Mouse (Mus musculus) midbrain, embryonic 10.5 days (tissue): ENCODE measurements around the gene Gm20388. TPM values are rescaled to one million over a fixed set of nuclear protein-coding genes. Genes with fewer than 3 reads are reported as not detected.

Source experiments
- DNase-seq: peaks from one replicate; pipeline ENCODE4 v3.0.0-alpha.2; 2017; ENCODE audit warnings: low spot score
- H3K27ac ChIP-seq: fragments of 300-500 bp; sonication (generic); replicated peaks from 2 replicates; pipeline ENCODE4 v1.5.1; 2016; ENCODE audit warnings: mild to moderate bottlenecking
- H3K27me3 ChIP-seq: fragments of 300-500 bp; sonication (generic); 2 replicates; pipeline ENCODE4 v1.6.1; 2016; ENCODE audit warnings: low read depth, mild to moderate bottlenecking; ENCODE audit not compliant: poor library complexity, severe bottlenecking
- H3K36me3 ChIP-seq: fragments of 300-500 bp; sonication (generic); 2 replicates; pipeline ENCODE4 v1.6.1; 2016; ENCODE audit warnings: mild to moderate bottlenecking, moderate library complexity
- H3K4me1 ChIP-seq: fragments of 300-500 bp; sonication (generic); 2 replicates; pipeline ENCODE4 v1.6.1; 2016
- H3K4me3 ChIP-seq: fragments of 300-500 bp; sonication (generic); 2 replicates; pipeline ENCODE4 v1.5.1; 2016; ENCODE audit warnings: mild to moderate bottlenecking, moderate library complexity
- H3K9me3 ChIP-seq: fragments of 300-500 bp; sonication (generic); replicated peaks from 2 replicates; pipeline ENCODE4 v1.6.1; 2016; ENCODE audit warnings: mild to moderate bottlenecking
- WGBS: fragments of 180-500 bp; shearing (Covaris S2); methylation state at CpG from one replicate; pipeline ENCODE4 v1.1.7; 2016; 5-methylcytosine and 5-hydroxymethylcytosine counted together
- polyA plus RNA-seq: library from polyadenylated mRNA; unstranded; fragments of >200 nt; fragmentation: Nextera tagmentation; extraction: Ambion mirVana; gene quantifications from 2 replicates; pipeline ENCODE4 v1.2.1, GENCODE M21; 2016

Gm20388 gene
- polyA plus RNA-seq, 1 experiment from 2014 or later: 7.1 TPM

- WGBS: 89% methylated on average over 9 of the region's 9 CpGs
- no peak overlapping the region for H3K27ac ChIP-seq
- H3K4me1 ChIP-seq: peaks cover 15% of the 10 kb centered on the region
- no peak overlapping the region for H3K4me3 ChIP-seq
- DNase-seq: no peak
- H3K9me3 ChIP-seq: no peaks in the 10 kb centered on the region
- peaks cover 7% of the 10 kb centered on the region; the same call in 1 of the 2 replicates for H3K27me3 ChIP-seq
- peaks cover 4% of the 10 kb centered on the region for H3K36me3 ChIP-seq
Observed at GRCm38 (mm10) chr8:121875517-121875916, 1964.9 kb downstream of the Gm20388 start.

- peaks cover 7% of the 10 kb centered on the region; the same call in 1 of the 2 replicates for H3K27me3 ChIP-seq
- H3K4me3 ChIP-seq: no peak overlapping the region
- peaks cover 20% of the 10 kb centered on the region for H3K36me3 ChIP-seq
- WGBS: 79% methylated on average over 5 of the region's 5 CpGs
- no peaks in the 10 kb centered on the region for H3K9me3 ChIP-seq
- peaks cover 11% of the 10 kb centered on the region for H3K4me1 ChIP-seq
- H3K27ac ChIP-seq: no peak overlapping the region; the same call in 1 of the 2 replicates
- DNase-seq: no peak
Observed at GRCm38 (mm10) chr8:121877212-121877611, 1966.6 kb downstream of the Gm20388 start.

- Histone ChIP-seq H3K27ac (no peak overlapping the region; the same call in 1 of the 2 replicates), H3K36me3 (peaks cover 27% of the 10 kb centered on the region)
Observed at GRCm38 (mm10) chr8:121877828-121878480, 1967.3 kb downstream of the Gm20388 start.

GRCm38 (mm10) chr8:121879712-121880111 lies 1969.1 kb downstream of the Gm20388 start:
- 84% methylated on average over 3 of the region's 3 CpGs for WGBS

More at GRCm38 (mm10) chr8:121877828-121878480, 1967.3 kb downstream of the Gm20388 start:
- 94% methylated on average over 7 of the region's 7 CpGs for WGBS
- Histone ChIP-seq H3K27me3 (0 out of 2 replicates have a peak, but pooled peaks cover 2% of the 10 kb centered on the region), H3K4me1 (peaks cover 5% of the 10 kb centered on the region), H3K9me3 (no peaks in the 10 kb centered on the region), H3K4me3 (no peak overlapping the region)
- no peak for DNase-seq

GRCm38 (mm10) chr8:121880818-121881217 lies 1970.2 kb downstream of the Gm20388 start:
- Histone ChIP-seq H3K4me1 (no peaks in the 10 kb centered on the region; the same call in 1 of the 2 replicates), H3K27me3 (no peaks in the 10 kb centered on the region), H3K9me3 (no peaks in the 10 kb centered on the region), H3K36me3 (peaks cover 56% of the 10 kb centered on the region), H3K27ac (no peak overlapping the region), H3K4me3 (no peak overlapping the region)
- 89% methylated on average over 1 of the region's 1 CpGs for WGBS
- no peak for DNase-seq

More at GRCm38 (mm10) chr8:121879712-121880111, 1969.1 kb downstream of the Gm20388 start:
- no peak for DNase-seq
- Histone ChIP-seq H3K27me3 (no peaks in the 10 kb centered on the region), H3K27ac (no peak overlapping the region), H3K4me3 (no peak overlapping the region), H3K4me1 (no peaks in the 10 kb centered on the region; the same call in 1 of the 2 replicates), H3K36me3 (peaks cover 45% of the 10 kb centered on the region), H3K9me3 (no peaks in the 10 kb centered on the region)

- H3K27ac ChIP-seq: no peak overlapping the region
- peaks cover 67% of the 10 kb centered on the region for H3K36me3 ChIP-seq
- H3K4me1 ChIP-seq: no peaks in the 10 kb centered on the region
- H3K4me3 ChIP-seq: no peak overlapping the region
- WGBS: 97% methylated on average over 5 of the region's 5 CpGs
- no peaks in the 10 kb centered on the region for H3K9me3 ChIP-seq
- H3K27me3 ChIP-seq: no peaks in the 10 kb centered on the region
- no peak for DNase-seq
Observed at GRCm38 (mm10) chr8:121881921-121882320, 1971.3 kb downstream of the Gm20388 start.

- 90% methylated on average over 3 of the region's 3 CpGs for WGBS
- Histone ChIP-seq H3K27ac (no peak overlapping the region), H3K36me3 (peaks cover 82% of the 10 kb centered on the region), H3K4me3 (no peak overlapping the region), H3K4me1 (no peaks in the 10 kb centered on the region), H3K27me3 (no peaks in the 10 kb centered on the region), H3K9me3 (no peaks in the 10 kb centered on the region)
- no peak for DNase-seq
Observed at GRCm38 (mm10) chr8:121884181-121884580, 1973.5 kb downstream of the Gm20388 start.

GRCm38 (mm10) chr8:121885001-121885400 lies 1974.4 kb downstream of the Gm20388 start:
- H3K4me3 ChIP-seq: no peak overlapping the region
- no peaks in the 10 kb centered on the region for H3K9me3 ChIP-seq
- no peak overlapping the region for H3K27ac ChIP-seq
- 95% methylated on average over 9 of the region's 9 CpGs for WGBS
- H3K27me3 ChIP-seq: no peaks in the 10 kb centered on the region
- peaks cover 83% of the 10 kb centered on the region for H3K36me3 ChIP-seq
- H3K4me1 ChIP-seq: no peaks in the 10 kb centered on the region
- DNase-seq: no peak

- H3K9me3 ChIP-seq: no peaks in the 10 kb centered on the region
- WGBS: 83% methylated on average over 6 of the region's 6 CpGs
- H3K27me3 ChIP-seq: no peaks in the 10 kb centered on the region
- no peak overlapping the region for H3K4me3 ChIP-seq
- DNase-seq: no peak
- H3K4me1 ChIP-seq: no peaks in the 10 kb centered on the region
- no peak overlapping the region for H3K27ac ChIP-seq
- H3K36me3 ChIP-seq: peaks cover 80% of the 10 kb centered on the region
Observed at GRCm38 (mm10) chr8:121885433-121885832, 1974.8 kb downstream of the Gm20388 start.

- Histone ChIP-seq H3K4me1 (no peaks in the 10 kb centered on the region), H3K27ac (no peak overlapping the region), H3K9me3 (no peaks in the 10 kb centered on the region), H3K4me3 (no peak overlapping the region), H3K27me3 (no peaks in the 10 kb centered on the region), H3K36me3 (peaks cover 68% of the 10 kb centered on the region)
- DNase-seq: no peak
- WGBS: 63% methylated on average over 1 of the region's 1 CpGs
Observed at GRCm38 (mm10) chr8:121887547-121887946, 1976.9 kb downstream of the Gm20388 start.

- Histone ChIP-seq H3K36me3 (peaks cover 66% of the 10 kb centered on the region), H3K4me1 (no peaks in the 10 kb centered on the region)
- WGBS: 88% methylated on average over 1 of the region's 1 CpGs
Observed at GRCm38 (mm10) chr8:121889317-121889716, 1978.7 kb downstream of the Gm20388 start.

GRCm38 (mm10) chr8:121889810-121890785 lies 1979.5 kb downstream of the Gm20388 start:
- no peak overlapping the region for H3K27ac ChIP-seq
- DNase-seq: no peak
- 89% methylated on average over 15 of the region's 15 CpGs for WGBS
- H3K27me3 ChIP-seq: no peaks in the 10 kb centered on the region
- no peaks in the 10 kb centered on the region for H3K9me3 ChIP-seq
- peaks cover under 1% of the 10 kb centered on the region; the same call in 1 of the 2 replicates for H3K4me1 ChIP-seq
- H3K36me3 ChIP-seq: peaks cover 66% of the 10 kb centered on the region
- no peak overlapping the region for H3K4me3 ChIP-seq

More at GRCm38 (mm10) chr8:121889317-121889716, 1978.7 kb downstream of the Gm20388 start:
- H3K4me3 ChIP-seq: no peak overlapping the region
- no peak for DNase-seq
- H3K27me3 ChIP-seq: no peaks in the 10 kb centered on the region
- H3K27ac ChIP-seq: no peak overlapping the region
- no peaks in the 10 kb centered on the region for H3K9me3 ChIP-seq
